Mouse (Mus musculus) Patski (cell line): ENCODE data around the gene Aoc2. TPM values are rescaled to one million over a fixed set of nuclear protein-coding genes. Genes with fewer than 3 reads are reported as not detected.
"Not testable (repeated sequence)": the region's sequence is repeated elsewhere in the genome, so short reads cannot be mapped to it uniquely, and the experiment has no call there.

Experiments used
- ATAC-seq: fragments of 100-300 bp; one replicate; pipeline ENCODE4 v1.8.0; 2021
- CTCF ChIA-PET: fragments of 350-600 bp; sonication (Branson Sonifier 250); formaldehyde crosslinking; loops from one replicate; lab custom pipeline; 2022; ENCODE audit warnings: inconsistent platforms; lab: Charles Lee
- POLR2A ChIA-PET: fragments of 350-600 bp; sonication (Branson Sonifier 250); formaldehyde crosslinking; loops from one replicate; lab custom pipeline; 2022; ENCODE audit warnings: antibody characterized with exemption, inconsistent platforms; lab: Charles Lee
- DNase-seq: peaks from one replicate; pipeline ENCODE4 v3.0.0-alpha.2; 2011; ENCODE audit warnings: low read depth, low spot score
- H3K27me3 ChIP-seq: fragments of 371-371 bp; one replicate; pipeline ENCODE4 v1.5.1; 2021
- CTCF ChIP-seq: fragments of 100-300 bp; IDR thresholded peaks from one replicate; pipeline ENCODE4 v1.5.1; 2021
- in situ Hi-C: fragments of 300-500 bp; cut with MboI; formaldehyde crosslinking; loops from 3 replicates; pipeline ENCODE4 v1.11.1; 2018; ENCODE audit warnings: low pct_unique_long_range_greater_than_20kb, mixed read lengths
- polyA plus RNA-seq: library from polyadenylated mRNA; unstranded; gene quantifications from one replicate; pipeline ENCODE4 v1.2.3, GENCODE M21; 2021

Aoc2 gene
- polyA plus RNA-seq, 1 experiment from 2014 or later, result 2.3 TPM

DNA sequence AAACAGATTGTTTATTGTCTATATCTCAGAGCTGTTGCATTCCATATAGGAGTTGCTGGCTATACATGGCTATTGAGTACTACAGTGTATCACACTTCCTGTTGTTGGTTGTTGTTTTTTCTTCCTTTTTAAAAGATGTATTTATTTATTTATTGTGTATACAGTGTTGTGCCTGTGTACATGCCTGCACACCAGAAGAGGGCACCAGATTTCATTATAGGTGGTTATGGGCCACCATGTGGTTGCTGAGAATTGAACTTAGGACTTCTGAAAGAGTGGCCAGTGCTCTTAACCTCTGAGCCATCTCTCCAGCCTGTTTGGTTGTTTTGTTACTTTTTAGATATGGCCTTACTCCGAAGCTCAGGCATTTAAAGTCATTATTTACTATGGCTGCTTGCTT lies 10.3 kb upstream of the Aoc2 start:
- no peak for TF ChIP-seq CTCF
- peaks cover 6% of the 10 kb centered on the region for H3K27me3 ChIP-seq
- no peak for DNase-seq
- ChIA-PET POLR2A (interaction anchor here (0.7 kb wide), 1 partner anchor 78 kb away, joined by 6 read pairs; no protein-coding TSS in a partner anchor), CTCF (interaction anchor here (1.0 to 1.2 kb wide), 2 partner anchors 12 to 74 kb away, joined by 3 to 5 read pairs; partner anchors contain the start of gene Becn1)
- no peak for ATAC-seq
- in situ Hi-C loops, result no loop called here

DNA sequence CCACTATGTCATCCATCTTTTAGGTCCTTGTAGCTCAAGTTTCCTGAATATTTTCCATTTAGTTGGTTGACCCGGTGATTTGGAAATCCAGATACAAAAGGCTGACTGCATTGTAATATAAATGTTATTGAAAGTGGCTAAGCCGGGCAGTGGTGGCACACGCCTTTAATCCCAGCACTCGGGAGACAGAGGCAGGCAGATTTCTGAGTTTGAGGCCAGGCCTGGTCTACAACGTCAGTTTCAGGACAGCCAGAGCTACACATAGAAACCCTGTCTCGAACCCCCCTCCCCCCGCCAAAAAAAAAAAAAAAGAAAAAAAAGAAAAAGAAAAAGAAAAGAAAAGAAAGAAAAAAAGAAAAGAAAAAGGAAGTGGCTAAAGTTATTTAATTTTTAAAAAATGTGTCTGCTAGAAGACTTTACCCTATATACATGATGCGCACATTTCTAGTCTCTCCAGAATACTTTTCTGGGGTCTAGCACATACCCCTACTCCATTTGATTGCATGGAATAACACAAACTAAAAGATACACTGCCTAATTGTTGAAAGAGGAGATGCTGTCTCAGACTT lies 9.7 kb upstream of the Aoc2 start:
- CTCF ChIA-PET, result interaction anchor here (1.0 to 1.2 kb wide), 2 partner anchors 13 to 74 kb away, joined by 3 to 5 read pairs; partner anchors contain the start of gene Becn1
- ATAC-seq (no peak), DNase-seq (no peak)
- POLR2A ChIA-PET, result interaction anchor here (0.7 kb wide), 1 partner anchor 78 kb away, joined by 6 read pairs; no protein-coding TSS in a partner anchor
- TF ChIP-seq CTCF, result no peak
- in situ Hi-C loops, result no loop called here
- H3K27me3 ChIP-seq, result peaks cover under 1% of the 10 kb centered on the region

GRCm38 (mm10) chr11:101315665-101316500 lies 9.0 kb upstream of the Aoc2 start, which contains the start of gene Psme3:
Gene Psme3, plus strand, starts transcription at chr11:101316213.
- in situ Hi-C loops, result no loop called here
- H3K27me3 ChIP-seq, result no peaks in the 10 kb centered on the region
- ATAC-seq (peak; percentile 65), DNase-seq (peak; percentile 71)
- no peak for TF ChIP-seq CTCF
- ChIA-PET CTCF (interaction anchor here (1.3 kb wide), 1 partner anchor 80 kb away, joined by 3 read pairs; no protein-coding TSS in a partner anchor), POLR2A (interaction anchor here (0.6 to 1.2 kb wide), 2 partner anchors 9 to 196 kb away, joined by 3 read pairs; partner anchors contain the start of genes Aoc2, Retreg3 and Tubg1)

GRCm38 (mm10) chr11:101316501-101316917 lies 8.4 kb upstream of the Aoc2 start:
- no peak for TF ChIP-seq CTCF
- no peaks in the 10 kb centered on the region for H3K27me3 ChIP-seq
- ATAC-seq (peak; percentile 17), DNase-seq (no peak)
- POLR2A ChIA-PET, result interaction anchor here (0.6 to 1.2 kb wide), 2 partner anchors 8 to 197 kb away, joined by 3 read pairs; partner anchors contain the start of genes Aoc2, Retreg3 and Tubg1
- CTCF ChIA-PET, result interaction anchor here (1.3 kb wide), 1 partner anchor 79 kb away, joined by 3 read pairs; no protein-coding TSS in a partner anchor
- in situ Hi-C loops, result no loop called here

- ChIA-PET POLR2A (no interaction called here), CTCF (interaction anchor here (0.9 to 3.1 kb wide), 4 partner anchors 15 to 118 kb away, joined by 3 to 35 read pairs (median 4); partner anchors contain the start of gene Rpl27)
- in situ Hi-C loops, result loop anchor here (5.0 kb wide), 1 partner anchor 74 kb away; no protein-coding TSS in a partner anchor
- DNase-seq (no peak), ATAC-seq (no peak)
- H3K27me3 ChIP-seq, result no peaks in the 10 kb centered on the region
- peak; percentile 98 for TF ChIP-seq CTCF
Observed at GRCm38 (mm10) chr11:101323609-101324008, 1.3 kb upstream of the Aoc2 start.

DNA sequence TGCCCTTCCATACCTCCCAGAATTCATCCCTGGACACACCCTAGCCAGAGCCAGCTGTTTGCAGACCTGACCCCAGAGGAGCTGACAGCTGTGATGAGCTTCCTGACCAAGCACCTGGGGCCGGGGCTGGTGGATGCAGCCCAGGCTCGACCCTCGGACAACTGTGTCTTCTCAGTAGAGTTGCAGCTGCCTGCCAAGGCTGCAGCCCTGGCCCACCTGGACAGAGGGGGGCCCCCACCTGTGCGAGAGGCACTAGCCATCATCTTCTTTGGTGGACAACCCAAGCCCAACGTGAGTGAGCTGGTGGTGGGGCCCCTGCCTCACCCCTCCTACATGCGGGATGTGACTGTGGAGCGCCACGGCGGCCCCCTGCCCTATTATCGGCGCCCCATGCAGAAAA lies 338 bp downstream of the Aoc2 start:
- DNase-seq, ATAC-seq, in situ Hi-C loops, H3K27me3 ChIP-seq: not testable (repeated sequence)
- POLR2A ChIA-PET, result interaction anchor here (1.1 to 1.2 kb wide), 2 partner anchors 8 to 21 kb away, joined by 3 read pairs; no protein-coding TSS in a partner anchor
- CTCF ChIA-PET, result interaction anchor here (1.3 to 3.1 kb wide), 2 partner anchors 64 to 70 kb away, joined by 3 to 35 read pairs; no protein-coding TSS in a partner anchor

GRCm38 (mm10) chr11:101326147-101326546 lies 1.3 kb downstream of the Aoc2 start:
- ChIA-PET CTCF (interaction anchor here (1.1 to 3.1 kb wide), 2 partner anchors 69 kb away, joined by 4 to 35 read pairs; no protein-coding TSS in a partner anchor), POLR2A (interaction anchor here (0.9 to 1.1 kb wide), 2 partner anchors 12 to 20 kb away, joined by 3 read pairs; no protein-coding TSS in a partner anchor)
- no peak for DNase-seq
- H3K27me3 ChIP-seq, result no peaks in the 10 kb centered on the region
- ATAC-seq, result no peak
- no peak for TF ChIP-seq CTCF
- in situ Hi-C loops, result no loop called here

GRCm38 (mm10) chr11:101327311-101327710 lies 2.4 kb downstream of the Aoc2 start:
- CTCF ChIA-PET, result interaction anchor here (1.1 kb wide), 1 partner anchor 68 kb away, joined by 4 read pairs; no protein-coding TSS in a partner anchor
- POLR2A ChIA-PET, result interaction anchor here (1.1 kb wide), 1 partner anchor 68 kb away, joined by 3 read pairs; no protein-coding TSS in a partner anchor
- ATAC-seq, result no peak
- no peak for TF ChIP-seq CTCF
- H3K27me3 ChIP-seq, result no peaks in the 10 kb centered on the region
- in situ Hi-C loops, result no loop called here
- no peak for DNase-seq

- CTCF ChIA-PET, result no interaction called here
- in situ Hi-C loops, result no loop called here
- POLR2A ChIA-PET, result no interaction called here
- no peaks in the 10 kb centered on the region for H3K27me3 ChIP-seq
- DNase-seq (peak; percentile 31), ATAC-seq (peak; percentile 37)
- no peak for TF ChIP-seq CTCF
Observed at GRCm38 (mm10) chr11:101328941-101329635, 4.2 kb downstream of the Aoc2 start.
